Mouse (Mus musculus) fibroblast of lung, adult 2 months (primary cell): Measurements from ENCODE around the gene Gtf2a2.

Source experiments
- DNase-seq: peaks from one replicate; pipeline ENCODE4 v3.0.0-alpha.2; 2011; ENCODE audit warnings: low read depth

Gtf2a2 gene

DNA sequence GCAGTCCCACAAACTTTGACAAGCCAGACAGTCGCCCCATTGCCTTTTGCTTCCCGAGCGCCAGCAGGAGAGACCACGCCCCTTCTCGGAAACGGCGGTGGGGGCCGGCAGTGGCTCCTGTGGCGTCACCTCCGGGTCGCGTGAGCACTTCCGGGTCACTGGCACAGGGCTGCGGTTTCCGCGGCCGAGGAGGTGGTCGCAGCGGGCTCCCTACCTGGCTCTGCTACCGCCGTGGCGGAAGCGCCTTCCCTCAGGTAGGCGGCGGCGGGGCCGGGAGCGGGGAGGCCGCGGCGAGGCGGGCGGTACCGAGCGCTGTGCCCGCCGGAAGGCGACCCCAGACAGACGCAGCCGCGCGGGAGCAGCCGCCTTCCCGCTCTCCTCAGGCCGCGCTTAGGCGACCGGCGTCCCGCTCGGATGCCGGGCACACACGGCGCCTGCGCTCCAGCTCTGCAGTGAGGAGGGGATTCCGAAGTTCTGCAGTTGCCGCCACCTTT lies at the start of gene Gtf2a2:
Gtf2a2 (plus strand) TSS at position 143 of the 494 bp plus-strand sequence.
- DNase-seq = peak; percentile 56

DNA sequence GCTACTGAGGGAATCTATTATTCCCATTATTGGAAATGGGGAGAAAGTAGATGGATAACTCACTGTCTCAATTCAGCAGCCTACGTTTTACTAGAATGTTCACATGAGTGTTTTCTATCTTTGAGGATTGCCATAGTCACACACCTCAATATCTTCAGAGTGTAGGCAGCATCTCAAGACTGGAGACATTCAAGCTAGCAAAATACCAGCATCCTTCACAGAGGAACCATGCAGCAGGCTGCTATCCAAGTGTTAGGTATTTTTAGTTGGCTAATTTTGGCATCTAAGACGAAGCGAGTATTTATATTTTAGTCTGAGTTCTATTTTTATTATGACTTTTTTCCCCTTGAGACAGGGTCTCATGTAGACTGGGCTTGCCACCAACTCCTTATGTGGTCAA lies 48.0 kb upstream of the Gtf2a2 start:
- DNase-seq = no peak

DNA sequence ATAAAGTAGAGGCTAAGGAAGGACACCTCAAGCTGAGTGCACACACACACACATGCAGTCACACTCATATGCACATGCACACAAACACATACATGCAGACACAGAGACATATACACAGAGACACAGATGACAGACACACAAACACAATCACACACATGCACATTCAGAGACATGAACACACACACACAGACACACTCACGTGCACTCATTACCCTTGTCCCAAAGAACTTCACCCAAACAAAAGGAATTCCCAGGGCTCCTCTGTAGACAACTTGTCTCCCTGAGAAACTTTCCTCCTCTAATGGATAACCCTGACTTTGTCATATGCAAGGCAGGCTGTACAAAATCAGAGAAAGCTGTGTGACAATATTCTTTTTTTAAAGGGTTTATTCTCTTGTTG lies 26.8 kb upstream of the Gtf2a2 start:
- no peak for DNase-seq

DNA sequence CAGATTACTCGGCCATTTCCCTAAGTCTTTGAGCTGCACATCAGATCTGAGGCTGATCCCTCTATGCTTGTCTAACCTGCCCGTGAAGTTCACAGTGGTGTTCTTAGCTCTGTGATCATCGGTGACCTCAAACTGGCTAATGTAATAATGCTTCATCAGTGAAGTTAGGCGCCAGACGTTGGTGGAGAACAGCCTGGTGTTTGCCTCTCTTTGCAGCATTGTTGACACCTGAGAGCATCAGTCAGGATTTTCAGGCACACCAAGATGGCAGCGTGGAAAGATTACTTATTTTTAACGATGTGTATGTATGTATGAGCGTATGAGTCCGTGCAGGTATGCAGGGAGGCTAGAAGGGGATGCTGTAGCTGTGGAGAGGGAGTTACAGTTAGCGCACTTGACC lies 26.3 kb upstream of the Gtf2a2 start:
- DNase-seq = no peak

DNA sequence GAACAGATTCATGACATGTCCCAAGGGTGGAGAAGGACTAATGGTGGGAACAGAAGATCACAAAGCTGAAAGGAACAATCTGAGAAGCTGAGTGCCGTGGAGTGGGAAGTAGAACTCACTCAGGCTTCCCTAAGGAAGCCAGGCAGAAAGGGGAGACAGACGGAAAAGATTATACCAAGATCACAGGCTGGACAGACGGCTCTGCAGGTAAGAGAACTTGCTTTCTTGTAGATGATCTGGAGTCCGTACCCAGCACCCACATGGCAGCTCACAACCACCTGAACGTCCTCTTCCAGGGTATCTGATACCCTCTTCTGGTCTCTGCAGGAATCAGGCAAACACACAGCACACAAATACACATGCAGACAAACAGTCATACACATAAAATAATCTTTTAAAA lies 25.8 kb upstream of the Gtf2a2 start:
- DNase-seq = no peak

DNA sequence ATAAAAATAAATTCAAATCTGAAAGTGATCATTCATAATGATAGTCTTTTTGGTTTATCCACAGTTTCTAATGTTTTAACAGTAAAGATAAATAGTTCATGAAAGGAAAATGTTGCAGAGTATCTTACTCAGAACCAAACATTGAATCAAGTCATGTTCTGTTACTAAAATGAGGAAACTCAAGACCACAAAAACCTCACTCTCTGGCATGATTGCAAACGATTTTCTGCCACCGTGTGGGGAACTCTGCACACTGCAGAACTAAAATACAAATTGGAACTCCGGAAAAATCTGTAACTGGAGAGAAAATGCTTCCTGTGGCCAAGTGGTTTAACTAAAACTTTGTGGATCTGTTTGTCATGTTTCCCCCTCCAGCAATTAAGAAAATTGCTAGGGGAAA lies 24.8 kb upstream of the Gtf2a2 start:
- peak; percentile 74 for DNase-seq

DNA sequence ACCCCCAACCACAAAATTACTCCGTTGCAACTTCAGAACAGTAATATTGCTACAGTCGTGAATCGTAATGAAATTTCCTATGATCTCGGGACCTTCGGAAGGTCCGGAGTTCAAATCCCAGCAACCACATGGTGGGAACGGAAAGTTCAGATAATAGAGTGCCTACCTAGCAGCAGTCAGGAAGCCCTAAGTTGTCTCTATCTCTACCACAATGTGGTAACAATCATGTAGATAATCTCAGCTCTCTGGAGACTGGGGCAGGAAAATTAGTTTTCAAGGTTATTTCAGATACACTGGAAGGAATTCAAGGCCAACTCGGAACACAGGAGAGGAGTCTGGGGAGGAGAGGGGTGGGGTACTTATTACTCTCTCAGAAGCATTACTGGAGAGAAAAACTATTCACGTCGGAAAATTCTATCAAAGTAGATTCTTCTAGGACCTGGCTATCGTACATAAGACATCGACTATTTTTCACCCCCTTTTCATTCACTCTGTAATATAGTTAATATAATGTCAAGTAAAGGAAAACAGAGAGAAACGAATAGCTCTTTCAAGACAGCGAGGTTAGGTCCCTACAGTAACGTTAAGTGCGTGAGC lies 23.5 kb upstream of the Gtf2a2 start:
- DNase-seq = no peak

DNA sequence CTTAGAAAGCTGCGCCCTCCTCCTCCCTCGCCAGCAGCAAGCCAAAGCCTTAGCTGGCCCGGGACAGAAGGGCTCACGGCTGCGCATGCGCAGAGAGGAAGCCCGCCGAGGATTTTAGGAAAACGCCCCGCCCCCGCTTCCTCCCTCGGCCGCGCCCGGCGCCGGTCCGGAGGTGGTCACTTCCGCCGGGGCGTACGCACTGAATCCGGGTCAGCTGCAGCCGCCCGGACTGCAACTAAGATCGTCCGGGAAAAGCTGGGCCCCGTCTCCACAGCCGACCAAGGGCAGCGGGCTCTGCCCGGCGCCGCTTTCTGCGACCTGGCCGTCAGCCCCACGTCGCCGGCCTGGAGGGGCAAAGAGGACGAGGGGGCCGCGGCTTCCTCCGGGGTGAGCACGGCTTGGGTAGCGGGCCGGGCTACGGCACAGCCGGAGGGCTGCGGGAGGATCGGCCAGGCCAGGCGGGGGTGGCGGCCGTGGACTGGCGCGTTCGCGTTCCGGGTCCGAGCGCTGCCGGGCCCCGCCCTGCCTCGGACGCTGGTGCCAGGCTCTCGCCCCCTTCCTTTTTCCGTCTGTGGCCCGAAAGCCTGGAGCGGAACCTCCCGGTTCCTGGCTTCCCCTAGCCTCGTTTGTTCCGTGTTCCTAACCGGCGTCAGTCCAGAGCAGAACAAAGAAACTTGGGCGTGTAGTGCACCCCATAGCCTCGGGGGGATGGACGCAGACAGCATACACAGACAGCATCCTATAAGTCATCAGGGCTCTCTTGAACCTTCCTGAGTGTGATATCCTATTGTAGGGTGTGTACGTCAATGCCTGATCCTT lies 22.8 kb upstream of the Gtf2a2 start, which contains the start of gene Bnip2:
Bnip2 (plus strand) TSS at position 164 of the 819 bp plus-strand sequence.
- DNase-seq = peak; percentile 80

DNA sequence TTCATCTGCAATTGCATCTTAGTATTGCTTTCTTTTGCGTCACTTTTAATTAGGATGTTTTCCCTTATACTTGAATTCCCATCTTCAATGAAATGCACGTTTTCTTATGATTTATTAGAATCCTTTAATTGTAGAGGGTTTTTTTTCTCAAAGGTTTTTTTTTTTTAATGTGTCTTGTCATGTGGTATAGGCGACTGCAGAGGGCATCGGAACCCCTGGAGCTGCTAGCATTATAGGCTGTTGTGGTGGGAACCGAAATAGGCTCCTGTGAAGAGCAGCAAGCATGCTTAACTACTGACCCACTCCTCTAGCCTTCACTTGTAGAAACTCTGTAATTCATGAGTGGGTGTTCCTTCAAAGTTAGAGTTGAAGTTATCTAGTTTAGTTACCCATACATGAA lies 22.0 kb upstream of the Gtf2a2 start:
- DNase-seq = no peak

DNA sequence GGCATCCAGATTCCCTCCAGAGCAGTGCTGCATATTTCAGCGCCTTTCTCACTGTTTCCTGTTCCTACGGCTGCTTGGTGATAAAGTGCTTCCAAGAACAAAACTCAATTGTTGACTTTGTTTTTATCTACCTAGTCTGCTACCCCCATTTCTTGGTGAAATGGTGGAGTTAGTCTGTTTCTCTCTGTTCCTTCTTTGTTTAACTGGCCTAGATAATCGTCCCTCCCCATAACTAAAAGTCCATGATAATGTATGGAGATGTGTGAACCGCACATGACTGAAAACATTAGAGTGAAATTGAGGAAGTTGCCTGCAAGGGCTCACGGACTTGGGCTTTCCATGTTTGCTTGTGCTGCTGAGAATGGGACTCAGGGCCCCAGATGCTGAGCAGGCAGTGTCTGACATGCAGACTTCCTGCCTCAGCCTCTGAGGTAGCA lies 19.5 kb upstream of the Gtf2a2 start:
- DNase-seq = no peak

DNA sequence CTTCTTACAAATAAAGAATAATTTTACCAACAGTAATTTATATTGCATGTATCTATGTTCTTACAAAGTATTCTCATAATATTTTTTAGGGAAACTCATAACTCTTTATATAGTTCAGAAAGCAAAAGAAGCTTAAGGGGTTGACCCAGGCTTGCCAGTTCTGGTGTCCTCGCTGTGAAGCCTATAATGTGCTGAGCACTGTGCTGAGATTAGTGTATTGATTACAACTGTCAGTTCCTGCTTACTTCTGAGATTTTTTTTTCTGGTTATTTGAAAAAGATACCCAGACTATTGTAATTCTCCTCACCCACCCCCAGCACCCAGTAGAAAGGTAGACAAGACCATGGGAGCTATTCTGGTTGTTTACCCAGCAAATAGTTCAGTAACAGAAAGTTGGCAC lies 18.9 kb upstream of the Gtf2a2 start:
- DNase-seq = no peak

DNA sequence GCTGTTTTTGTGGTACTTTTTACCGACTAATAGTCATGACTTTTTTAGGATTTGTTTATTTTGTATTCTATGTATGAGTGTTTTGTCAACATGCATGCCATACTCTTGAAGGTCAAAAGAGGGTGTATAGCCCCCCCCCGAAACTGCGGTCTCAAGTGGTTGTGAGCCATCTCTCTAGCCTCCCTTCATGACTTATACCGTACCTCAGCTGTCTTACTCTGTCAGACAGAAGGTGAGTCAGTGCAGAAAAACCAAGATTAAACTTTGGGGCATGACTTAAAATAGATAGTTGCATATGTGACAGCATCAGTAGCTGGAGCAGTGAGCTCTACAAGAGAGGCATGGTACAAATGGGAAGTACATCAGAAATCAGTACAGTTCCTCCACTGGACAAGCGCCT lies 17.8 kb upstream of the Gtf2a2 start:
- DNase-seq = no peak

DNA sequence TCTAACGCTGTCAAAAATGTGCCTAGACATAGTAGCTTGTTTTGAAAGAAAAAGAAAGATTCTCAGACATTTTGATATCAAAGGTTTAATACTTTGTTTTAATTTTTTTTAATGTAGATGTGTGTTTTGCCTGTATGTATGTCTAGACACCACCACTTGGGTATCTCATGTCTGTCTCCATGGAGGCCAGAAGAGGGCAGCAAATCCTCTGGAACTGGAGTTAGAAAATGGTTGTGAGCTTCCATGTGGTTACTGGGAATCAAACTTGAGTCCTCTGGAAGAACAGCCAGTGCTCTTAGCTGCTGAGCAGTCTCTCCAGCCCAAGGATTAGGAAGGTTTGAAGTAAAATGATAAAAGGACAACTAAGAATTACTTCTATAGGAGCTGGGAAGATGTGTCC lies 13.0 kb upstream of the Gtf2a2 start:
- no peak for DNase-seq

DNA sequence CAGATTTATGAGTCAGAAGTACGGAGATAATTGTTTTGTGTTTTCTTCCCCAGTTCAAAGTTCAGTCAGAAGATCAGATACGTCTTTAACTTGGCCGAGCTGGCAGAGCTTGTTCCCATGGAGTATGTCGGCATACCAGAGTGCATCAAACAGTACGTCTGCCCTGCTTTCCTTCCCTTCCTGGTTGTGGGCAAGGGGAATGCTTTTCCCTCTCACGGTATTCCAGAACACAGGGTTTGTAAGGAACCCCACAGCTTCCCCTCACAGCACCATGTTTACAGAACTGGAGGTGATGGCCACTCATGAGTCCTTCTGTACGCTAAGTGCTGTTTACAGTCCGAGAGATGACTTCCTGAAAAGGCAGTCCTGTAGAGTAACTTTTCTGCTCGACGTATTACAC lies 8.8 kb upstream of the Gtf2a2 start:
- DNase-seq = no peak

DNA sequence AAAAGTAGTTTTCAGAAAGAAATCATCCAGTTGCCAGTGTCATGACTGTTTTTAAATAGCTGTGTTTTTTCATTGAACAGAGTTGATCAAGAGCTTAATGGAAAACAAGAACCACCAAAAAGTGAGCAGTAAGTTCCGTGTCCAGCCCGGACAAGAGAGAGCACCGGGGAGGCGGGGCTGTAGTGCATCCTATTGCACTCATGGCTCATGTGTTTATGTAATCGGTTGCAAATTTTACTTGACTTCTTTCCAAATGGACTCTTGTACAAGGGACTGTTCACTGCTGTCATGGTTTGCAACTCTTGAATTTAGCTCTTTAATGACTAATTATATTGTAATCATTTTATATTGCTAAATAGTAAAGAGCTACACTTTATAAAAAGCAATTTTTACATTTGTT lies 5.4 kb upstream of the Gtf2a2 start:
- no peak for DNase-seq

DNA sequence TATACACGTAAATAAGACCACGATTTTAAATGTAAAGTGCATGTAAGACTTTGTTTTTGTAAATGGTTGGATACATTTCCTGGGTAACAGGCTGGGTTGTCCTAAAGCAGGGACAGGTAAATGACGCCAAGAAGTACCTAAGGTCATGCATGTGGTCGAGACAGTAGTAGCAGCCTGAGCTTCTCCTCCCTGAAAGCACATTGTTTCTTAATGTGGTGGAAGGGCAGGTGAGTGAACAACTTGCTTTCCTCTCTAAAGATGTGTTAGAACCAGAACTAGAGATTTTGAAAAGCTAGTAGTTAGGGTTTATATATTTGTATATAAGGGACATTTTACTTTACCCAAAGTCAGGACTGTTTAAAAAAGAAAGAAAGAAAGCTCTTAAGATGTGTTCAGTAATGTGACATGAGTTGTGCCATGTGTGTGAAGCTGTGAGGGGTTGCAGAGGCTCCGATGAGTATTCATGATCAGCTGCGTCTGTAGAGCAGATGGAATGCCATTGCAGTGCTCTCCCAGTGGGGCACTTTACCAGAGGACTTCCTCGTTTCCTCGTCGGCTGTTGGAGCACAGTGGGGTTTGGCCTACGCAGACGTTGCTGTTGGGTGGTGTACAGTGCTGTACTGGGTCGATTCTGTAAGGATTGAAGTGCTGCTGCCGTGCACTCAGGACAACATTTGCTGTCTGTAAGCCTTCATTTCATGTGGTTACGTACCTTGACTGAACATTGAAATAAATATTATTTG lies 4.7 kb upstream of the Gtf2a2 start:
- no peak for DNase-seq

DNA sequence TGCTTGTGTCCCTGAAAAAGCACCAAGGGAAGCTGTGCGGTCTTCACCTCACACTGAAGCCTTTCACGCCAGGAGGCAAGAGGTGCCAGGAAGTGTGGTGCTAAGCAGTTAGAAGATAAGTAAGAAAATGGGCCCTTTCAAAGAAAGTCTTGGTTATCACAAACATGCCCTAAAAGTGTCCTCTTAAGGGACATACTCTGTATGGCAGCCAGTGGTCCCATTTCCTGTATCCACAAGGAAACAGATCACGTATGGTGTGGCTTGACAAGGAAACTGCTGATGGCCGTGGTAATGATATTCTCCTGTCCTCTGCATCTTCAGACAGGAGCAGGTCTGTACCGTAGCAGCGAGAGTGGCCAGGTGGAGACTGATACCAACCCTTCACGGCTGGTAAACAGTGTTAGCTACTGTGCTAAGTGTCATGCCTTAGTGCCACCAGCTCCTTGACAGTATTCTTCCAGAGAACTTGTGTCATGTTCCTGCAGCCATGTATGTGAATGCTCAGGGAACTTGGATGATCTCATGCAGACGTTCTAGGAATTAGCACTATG lies 2.5 kb upstream of the Gtf2a2 start:
- no peak for DNase-seq

DNA sequence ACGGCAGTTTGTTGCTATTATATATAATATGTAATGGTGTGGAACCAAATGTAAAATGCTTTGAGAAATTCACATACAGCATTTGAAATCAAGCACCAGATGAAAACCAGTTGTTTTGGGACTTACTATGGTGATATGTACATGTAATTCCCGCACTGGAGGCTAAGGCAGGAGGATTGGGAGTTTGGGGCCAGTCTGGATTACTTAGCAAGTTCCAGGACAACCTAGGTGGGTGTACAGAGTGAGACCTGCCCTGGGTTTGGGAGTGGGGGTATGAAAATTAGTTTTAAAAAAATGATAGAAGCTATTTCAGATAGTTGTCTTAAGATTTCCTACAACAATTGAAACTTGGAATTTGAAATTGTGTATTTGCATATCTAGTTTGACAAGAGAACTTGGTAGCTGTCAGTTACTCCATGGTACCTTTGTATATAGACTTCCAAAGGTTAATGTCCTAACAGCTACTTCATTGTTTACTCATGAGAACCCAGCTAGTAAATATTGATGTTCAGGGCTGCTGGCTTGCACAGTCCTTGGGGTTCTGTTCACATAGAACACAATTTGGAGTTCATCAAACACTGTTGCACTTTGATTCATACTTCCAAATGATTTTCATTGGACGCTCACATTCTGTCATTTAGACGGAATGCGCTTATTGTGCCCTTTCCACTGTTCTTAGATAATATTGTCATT lies 1.4 kb upstream of the Gtf2a2 start:
- DNase-seq = no peak

DNA sequence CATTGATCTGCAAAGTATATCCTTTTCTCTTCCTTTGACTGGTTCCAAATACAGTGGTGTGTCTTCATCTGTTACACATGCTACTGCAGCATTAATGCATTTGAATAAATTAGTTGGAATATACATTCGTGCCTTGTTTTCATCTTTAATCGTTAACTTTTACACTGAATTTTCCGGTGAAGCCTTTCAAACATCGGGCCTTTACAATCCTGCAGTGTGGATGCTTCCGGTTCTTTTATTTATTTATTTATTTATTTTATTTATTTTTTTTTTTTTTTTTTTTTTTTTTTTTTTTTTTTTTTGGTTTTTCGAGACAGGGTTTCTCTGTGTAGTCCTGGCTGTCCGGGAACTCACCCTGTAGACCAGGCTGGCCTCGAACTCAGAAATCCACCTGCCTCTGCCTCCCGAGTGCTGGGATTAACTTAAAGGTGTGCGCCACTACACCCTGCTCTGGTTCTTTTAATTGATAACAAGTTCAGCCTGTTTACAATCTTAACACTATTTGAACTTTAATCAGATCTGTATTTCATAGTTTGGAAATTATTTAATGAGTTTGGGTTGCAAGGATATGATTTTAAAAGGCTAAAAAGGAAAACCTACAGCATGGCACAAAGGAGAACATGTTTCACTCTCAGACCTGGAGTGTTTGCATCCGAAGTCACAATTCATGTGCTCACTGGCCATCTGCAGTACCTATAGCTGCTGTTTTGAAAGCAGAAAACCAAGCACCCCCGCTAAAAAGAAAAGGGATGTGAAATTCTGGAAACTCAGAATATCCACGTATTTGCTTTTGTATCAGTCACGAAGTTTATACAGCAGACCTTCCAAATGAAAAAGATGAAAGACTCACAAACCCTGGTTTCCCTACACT lies 578 bp upstream of the Gtf2a2 start:
- DNase-seq = no peak

DNA sequence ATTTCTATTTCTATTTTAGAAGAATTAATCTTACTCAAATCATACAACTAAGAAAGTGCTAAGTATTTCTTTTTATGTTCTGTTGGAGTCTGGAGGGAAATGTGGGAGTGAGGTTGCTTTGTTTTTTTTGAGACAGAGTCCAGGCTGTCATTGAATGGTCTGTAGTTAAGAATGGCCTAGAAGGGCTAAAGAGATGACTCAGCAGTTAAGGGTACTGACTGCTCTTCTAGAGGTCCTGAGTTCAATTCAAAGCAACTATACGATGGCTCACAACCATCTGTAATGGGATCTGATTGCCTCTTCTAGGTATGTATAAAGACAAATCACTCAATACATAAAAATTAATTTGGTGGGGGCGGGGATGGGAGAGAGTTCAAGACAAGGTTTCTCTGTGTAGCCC lies 3.3 kb downstream of the Gtf2a2 start:
- no peak for DNase-seq

DNA sequence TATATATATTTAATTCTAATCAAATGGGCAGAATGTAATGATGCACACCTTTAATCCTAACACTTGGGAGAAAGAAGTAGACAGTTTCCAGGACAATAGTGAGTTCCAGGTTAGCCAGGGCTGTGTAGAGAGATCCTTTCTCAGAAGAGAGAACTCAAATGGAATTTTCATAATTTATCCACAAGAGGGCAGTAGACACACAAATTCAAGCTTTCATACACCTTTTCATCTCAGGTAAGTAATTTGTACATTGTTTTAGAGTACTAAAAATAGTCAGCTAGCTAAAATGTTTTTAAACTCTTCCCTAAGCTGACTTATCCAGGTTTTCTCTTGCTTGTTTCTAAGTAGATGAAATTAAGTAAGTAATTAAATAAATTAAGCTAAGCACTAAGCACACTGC lies 6.5 kb downstream of the Gtf2a2 start:
- no peak for DNase-seq
